Mouse (Mus musculus) cerebellum, postnatal 4 days (tissue): ENCODE measurements around the gene Chmp2a.

Source experiments
- DNase-seq, 2 experiments: peaks; one replicate each; pipeline ENCODE4 v3.0.0; 2022; ENCODE audit warnings: low spot score in 2 of 2, mixed read lengths in 1 of 2

The Chmp2a gene

DNA sequence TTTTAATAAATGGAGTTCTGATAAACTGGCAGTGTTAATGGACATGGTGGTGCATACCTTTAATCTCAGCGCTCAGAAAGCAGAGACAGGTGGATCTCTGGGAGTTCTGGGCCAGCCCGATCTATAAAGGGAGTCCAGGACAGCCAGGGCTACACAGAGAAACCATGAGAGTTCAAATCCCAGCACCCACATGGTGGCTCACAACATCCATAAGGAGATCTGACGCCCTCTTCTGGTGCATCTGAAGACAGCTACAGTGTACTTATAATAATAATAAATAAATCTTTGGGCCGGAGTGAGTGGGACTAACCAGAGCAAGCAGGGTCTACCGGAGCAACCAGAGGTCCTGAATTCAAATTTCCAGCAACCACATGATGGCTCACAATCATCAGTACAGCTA, 31.2 kb downstream of the Chmp2a start:
- no peak for DNase-seq

- no peak for DNase-seq
These were observed 33.0 kb downstream of the Chmp2a start for GRCm38 (mm10) chr7:13001584-13001983.

DNA sequence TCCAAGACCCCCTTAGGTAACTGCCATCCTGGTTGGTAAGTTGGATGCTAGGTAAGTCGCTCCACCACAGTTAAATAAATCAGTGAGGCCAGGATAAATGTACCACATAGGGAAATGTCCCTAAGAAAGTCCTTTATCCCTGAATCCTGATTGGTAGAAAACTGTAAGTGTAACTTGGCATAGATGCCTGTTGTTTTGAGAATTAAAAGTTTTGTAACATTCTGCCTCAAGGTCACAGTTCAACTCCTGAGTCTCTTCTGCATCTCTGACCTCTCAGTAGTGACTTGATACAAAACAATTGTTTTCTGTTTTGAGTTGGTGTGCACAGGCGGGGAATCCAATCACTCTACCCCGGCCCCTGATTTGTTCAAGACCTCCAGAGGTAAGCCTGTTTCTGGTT, 35.8 kb downstream of the Chmp2a start, which contains the start of gene Trim28:
Trim28 (plus strand) TSS at position 264 of the 400 bp plus-strand sequence.
- DNase-seq: no peak

- no peak for DNase-seq
These were observed 36.6 kb downstream of the Chmp2a start, which contains the start of gene Slc27a5 for GRCm38 (mm10) chr7:12998053-12998452. Slc27a5 (minus strand) TSS chr7:12998192.

DNA sequence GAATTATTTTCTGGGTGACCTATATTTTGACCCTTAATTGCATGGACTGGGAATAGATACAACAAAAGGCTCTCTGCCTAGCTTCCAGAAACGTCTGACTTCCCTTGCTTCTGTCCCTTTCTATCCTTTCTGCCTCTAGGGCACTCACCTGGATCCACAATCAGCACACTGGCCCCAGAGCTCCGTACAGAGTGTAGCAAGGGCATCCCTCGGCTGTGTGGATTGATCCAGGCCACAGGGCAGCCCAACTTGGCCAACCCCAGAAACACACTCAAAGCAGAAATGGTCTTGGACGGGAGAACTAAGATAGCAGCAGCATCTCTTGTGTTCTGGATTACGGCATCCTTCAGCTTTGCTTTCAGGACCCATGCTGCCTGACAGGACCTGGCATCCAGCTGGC, 37.4 kb downstream of the Chmp2a start:
- DNase-seq: no peak

- no peak for DNase-seq
These were observed 38.7 kb downstream of the Chmp2a start for GRCm38 (mm10) chr7:12995862-12996261.

DNA sequence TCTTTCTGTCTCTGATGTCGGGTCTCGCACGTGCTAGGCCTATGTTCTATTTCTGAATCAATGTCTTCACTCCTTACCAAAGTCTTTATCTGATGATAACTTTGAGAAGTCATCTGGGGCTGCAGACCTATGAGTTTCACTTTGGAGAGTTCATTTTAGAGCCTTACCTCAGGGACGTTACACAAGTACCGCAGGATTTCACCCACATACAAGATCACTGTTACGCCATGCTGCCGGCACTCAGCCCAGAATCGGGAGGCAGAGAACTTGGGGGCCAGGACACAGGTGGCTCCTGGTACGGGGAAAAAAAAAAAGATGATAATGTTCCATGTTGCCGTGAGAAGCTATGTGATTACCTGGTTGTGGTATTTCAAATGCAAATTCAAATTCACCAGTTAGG, 41.5 kb downstream of the Chmp2a start:
- no peak for DNase-seq

- DNase-seq: no peak
These were observed 42.4 kb downstream of the Chmp2a start for GRCm38 (mm10) chr7:12992222-12992621.

GRCm38 (mm10) chr7:12987409-12988189, 47.0 kb downstream of the Chmp2a start:
- DNase-seq: no peak

DNA sequence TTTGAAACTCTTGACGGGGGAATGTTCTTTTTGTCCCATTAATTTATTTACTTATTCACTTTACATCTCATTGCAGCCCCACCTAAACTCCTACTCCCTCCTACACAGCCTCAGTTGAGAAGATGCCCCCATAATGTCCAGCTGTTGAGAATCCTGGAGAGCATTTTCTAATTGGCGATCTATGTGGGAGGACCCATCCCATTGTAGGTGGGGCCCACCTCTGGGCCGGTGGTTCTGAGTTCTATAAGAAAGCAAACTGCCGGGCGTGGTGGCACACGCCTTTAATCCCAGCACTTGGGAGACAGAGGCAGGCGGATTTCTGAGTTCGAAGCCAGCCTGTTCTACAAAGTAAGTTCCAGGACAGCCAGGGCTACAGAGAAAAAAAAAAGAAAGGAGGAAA, 47.7 kb downstream of the Chmp2a start:
- DNase-seq: no peak

GRCm38 (mm10) chr7:12985724-12986123, 48.9 kb downstream of the Chmp2a start:
- DNase-seq: no peak
